Mouse (Mus musculus) ES-E14 (cell line): ENCODE measurements around the gene Higd1a. TPM values are rescaled to one million over a fixed set of nuclear protein-coding genes. Genes with fewer than 3 reads are reported as not detected.

Experiments used
- DNase-seq: peaks from one replicate; pipeline ENCODE4 v3.0.0-alpha.2; 2013; ENCODE audit warnings: low read depth, low spot score
- H3K27ac ChIP-seq: 2 replicates; pipeline ENCODE4 v1.5.1; 2012; ENCODE audit warnings: low read depth, mild to moderate bottlenecking, low read length, moderate library complexity, mixed read lengths; ENCODE audit not compliant: poor library complexity, insufficient read depth, severe bottlenecking
- H3K36me3 ChIP-seq: 2 replicates; pipeline ENCODE4 v1.6.1; 2012; ENCODE audit warnings: mild to moderate bottlenecking, low read length, moderate library complexity, mixed read lengths; ENCODE audit not compliant: control insufficient read depth, poor library complexity, insufficient read depth, severe bottlenecking
- H3K4me1 ChIP-seq, 2 experiments: fragments of 150-350 bp in 1 of 2; sonication (generic) in 1 of 2; 2 replicates each; pipeline ENCODE4 v1.6.1; 2012; ENCODE audit warnings: low read length in 2 of 2, mild to moderate bottlenecking in 1 of 2, mixed read lengths in 1 of 2; ENCODE audit not compliant: control insufficient read depth in 2 of 2, insufficient read depth in 2 of 2, poor library complexity in 1 of 2
- H3K4me3 ChIP-seq, 2 experiments: fragments of 150-350 bp in 1 of 2; sonication (generic) in 1 of 2; 2 replicates each; pipeline ENCODE4 v1.5.1; 2012; ENCODE audit warnings: low read length in 2 of 2, low read depth in 1 of 2, mild to moderate bottlenecking in 1 of 2, mixed read lengths in 1 of 2; ENCODE audit not compliant: insufficient read depth in 1 of 2, poor library complexity in 1 of 2, severe bottlenecking in 1 of 2
- H3K9ac ChIP-seq: 2 replicates; pipeline ENCODE4 v1.6.1; 2012; ENCODE audit warnings: low read depth, mild to moderate bottlenecking, low read length, mixed read lengths; ENCODE audit not compliant: poor library complexity, insufficient read depth, severe bottlenecking
- H3K9me3 ChIP-seq: fragments of 150-350 bp; sonication (generic); 2 replicates; pipeline ENCODE4 v1.6.1; 2012; ENCODE audit warnings: low read depth, mild to moderate bottlenecking, low read length; ENCODE audit not compliant: control insufficient read depth, insufficient read depth
- CHD2 ChIP-seq: IDR thresholded peaks from 2 replicates; pipeline ENCODE4 v1.6.1; 2014; ENCODE audit warnings: mild to moderate bottlenecking, low read depth, low read length, inconsistent platforms
- HCFC1 ChIP-seq: IDR thresholded peaks from 2 replicates; pipeline ENCODE4 v1.6.1; 2012; ENCODE audit warnings: low read length, inconsistent platforms, borderline replicate concordance; ENCODE audit not compliant: insufficient read depth
- MAFK ChIP-seq: IDR thresholded peaks from 2 replicates; pipeline ENCODE4 v1.6.1; 2014; ENCODE audit warnings: mild to moderate bottlenecking, low read depth, low read length, inconsistent platforms; ENCODE audit not compliant: insufficient read depth
- ZC3H11A ChIP-seq: IDR thresholded peaks from 2 replicates; pipeline ENCODE4 v1.6.1; 2012; ENCODE audit warnings: low read depth, mild to moderate bottlenecking, inconsistent platforms, low read length, borderline replicate concordance
- ZNF384 ChIP-seq: IDR thresholded peaks from 2 replicates; pipeline ENCODE4 v1.6.1; 2012; ENCODE audit warnings: low read depth, low read length, inconsistent platforms
- in situ Hi-C, 2 experiments: fragments of 600-800 bp; cut with MboI; formaldehyde crosslinking; loops; one replicate each; pipeline ENCODE4 v1.15.1; 2025; ENCODE audit warnings: low sequenced_read_pairs in 2 of 2, inconsistent platforms in 1 of 2; ENCODE audit not compliant: unreplicated experiment in 2 of 2
- total RNA-seq: library from RNA; depleted of rRNA; stranded (reverse); fragments of 300-350 nt; gene quantifications from 2 replicates; pipeline ENCODE4 v1.2.3, GENCODE M21; 2012

The Higd1a gene
- total RNA-seq, 1 experiment, result 81.2 TPM

- TF ChIP-seq ZC3H11A, result no peak
- no peak for TF ChIP-seq HCFC1
- TF ChIP-seq MAFK, result no peak
- no peak for TF ChIP-seq ZNF384
- no peak for TF ChIP-seq CHD2
- Histone ChIP-seq H3K27ac (no peak overlapping the region), H3K9me3 (no peaks in the 10 kb centered on the region), H3K36me3 (no peaks in the 10 kb centered on the region), H3K4me3 (no peak overlapping the region), H3K9ac (no peak overlapping the region), H3K4me1 (peaks cover 0 to 2% of the 10 kb centered on the region in 2 experiments; a peak in 1 of 4 replicates)
- in situ Hi-C loops, result no loop called here
- DNase-seq, result no peak
These were observed 35.6 kb downstream of the Higd1a start for GRCm38 (mm10) chr9:121822585-121822991.

- in situ Hi-C loops, result no loop called here
- H3K4me3 ChIP-seq, result no peak overlapping the region
- H3K36me3 ChIP-seq, result no peaks in the 10 kb centered on the region
- no peak overlapping the region for H3K27ac ChIP-seq
- H3K4me1 ChIP-seq, result peaks cover 0 to 2% of the 10 kb centered on the region in 2 experiments; a peak in 1 of 4 replicates
- no peak for DNase-seq
- no peak overlapping the region for H3K9ac ChIP-seq
- no peaks in the 10 kb centered on the region for H3K9me3 ChIP-seq
- TF ChIP-seq CHD2, result no peak
- no peak for TF ChIP-seq ZNF384
- TF ChIP-seq ZC3H11A, result no peak
- TF ChIP-seq MAFK, result no peak
- TF ChIP-seq HCFC1, result no peak
These were observed 37.4 kb downstream of the Higd1a start for GRCm38 (mm10) chr9:121820765-121821164.

GRCm38 (mm10) chr9:121819771-121820471 is 38.2 kb downstream of the Higd1a start:
- no peak for DNase-seq
- H3K4me1 ChIP-seq, result peaks cover 0 to 2% of the 10 kb centered on the region in 2 experiments; a peak in 1 of 4 replicates
- in situ Hi-C loops, result no loop called here
- no peaks in the 10 kb centered on the region for H3K9me3 ChIP-seq
- no peaks in the 10 kb centered on the region for H3K36me3 ChIP-seq
- no peak overlapping the region for H3K9ac ChIP-seq
- no peak overlapping the region for H3K27ac ChIP-seq
- TF ChIP-seq HCFC1 (no peak), ZNF384 (no peak), ZC3H11A (no peak), MAFK (no peak), CHD2 (no peak)
- no peak overlapping the region for H3K4me3 ChIP-seq

DNA sequence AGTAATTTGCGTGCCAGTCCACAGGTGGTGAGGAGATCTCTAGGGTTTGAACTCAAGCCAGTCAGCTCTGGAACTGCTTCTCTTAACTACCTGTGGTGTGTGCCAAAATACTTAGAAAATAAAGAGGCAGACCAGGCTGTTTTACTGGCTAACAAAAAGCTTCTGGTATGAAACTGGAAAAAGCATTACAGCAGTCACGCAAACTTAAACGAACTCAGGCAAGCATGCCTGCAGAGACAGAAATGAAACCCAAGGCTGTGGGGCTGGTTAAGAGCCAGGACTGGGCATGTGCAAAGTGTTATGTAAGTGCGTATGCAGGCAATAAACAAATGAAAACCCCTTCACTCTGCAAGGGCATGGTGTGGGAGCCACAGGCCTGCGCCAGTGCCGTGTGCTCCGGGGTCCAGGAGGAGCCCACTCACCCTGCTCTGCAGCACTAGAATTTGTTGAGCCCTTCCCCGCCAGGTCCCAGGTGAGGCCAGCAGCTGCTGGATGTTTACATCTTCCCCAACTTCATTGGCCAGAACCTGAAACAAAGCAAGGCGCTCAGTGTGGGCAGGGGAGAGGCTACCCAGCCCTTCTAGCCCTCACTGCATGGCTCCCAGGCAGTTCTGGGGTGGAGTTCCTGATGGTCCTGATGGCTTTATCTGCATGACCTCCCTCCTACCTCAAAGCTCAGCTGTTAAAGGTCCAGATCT is 38.9 kb downstream of the Higd1a start:
- Histone ChIP-seq H3K4me1 (peaks cover 0 to 2% of the 10 kb centered on the region in 2 experiments; a peak in 1 of 4 replicates), H3K4me3 (no peak overlapping the region), H3K9me3 (no peaks in the 10 kb centered on the region), H3K36me3 (no peaks in the 10 kb centered on the region), H3K9ac (no peak overlapping the region), H3K27ac (no peak overlapping the region)
- in situ Hi-C loops, result no loop called here
- DNase-seq, result no peak
- TF ChIP-seq CHD2, result no peak
